Mouse (Mus musculus): ENCODE results near the gene Jade1. TPM values are rescaled to one million over a fixed set of nuclear protein-coding genes. Genes with fewer than 3 reads are reported as not detected.

Gene Jade1
- polyA plus RNA-seq, 1 experiment from 2014 or later, result 15.6 TPM

DNA sequence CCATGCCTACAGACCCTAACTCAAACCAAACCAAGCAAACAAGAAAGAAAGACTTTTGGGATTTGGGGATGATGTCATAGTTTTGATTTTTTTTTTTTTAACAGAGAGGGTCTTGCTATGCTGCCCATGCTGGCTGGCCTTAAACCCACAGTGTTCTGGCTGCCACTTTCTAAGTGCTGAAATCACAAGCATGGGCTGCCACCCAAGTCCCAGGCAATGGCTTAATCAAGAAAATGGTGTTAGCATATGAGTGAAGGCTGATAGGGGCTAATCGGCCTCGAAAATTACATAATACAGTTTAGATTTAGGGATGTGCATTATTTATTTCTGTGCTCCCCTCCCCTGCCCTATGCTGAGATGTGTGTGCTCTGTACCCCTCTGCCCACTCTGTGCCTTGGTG, 17.6 kb upstream of the Jade1 start:
- no peaks in the 10 kb centered on the region for H3K36me3 ChIP-seq (ENCODE audit: control insufficient read depth, insufficient read depth, low read length)
- no peak overlapping the region for H3K4me2 ChIP-seq (ENCODE audit: low read depth)
- no peak overlapping the region for H3K4me3 ChIP-seq (ENCODE audit: low read depth, low read length)
- no peaks in the 10 kb centered on the region for H3K27me3 ChIP-seq (ENCODE audit: control insufficient read depth, insufficient read depth, low read length)
- no peak for DNase-seq (ENCODE audit: low spot score)
- ATAC-seq (ENCODE audit: insufficient read depth, low FRiP score, low TSS enrichment), result no peak
- no peak overlapping the region for H3K27ac ChIP-seq (ENCODE audit: low read depth, low read length)
- H3K9ac ChIP-seq (ENCODE audit: low read length), result no peak overlapping the region
- no peaks in the 10 kb centered on the region for H3K4me1 ChIP-seq (ENCODE audit: control insufficient read depth, insufficient read depth, low read length)
- H3K9me3 ChIP-seq (ENCODE audit: control insufficient read depth, low read length), result no peaks in the 10 kb centered on the region
- WGBS, result 88% methylated on average over 2 of the region's 2 CpGs

DNA sequence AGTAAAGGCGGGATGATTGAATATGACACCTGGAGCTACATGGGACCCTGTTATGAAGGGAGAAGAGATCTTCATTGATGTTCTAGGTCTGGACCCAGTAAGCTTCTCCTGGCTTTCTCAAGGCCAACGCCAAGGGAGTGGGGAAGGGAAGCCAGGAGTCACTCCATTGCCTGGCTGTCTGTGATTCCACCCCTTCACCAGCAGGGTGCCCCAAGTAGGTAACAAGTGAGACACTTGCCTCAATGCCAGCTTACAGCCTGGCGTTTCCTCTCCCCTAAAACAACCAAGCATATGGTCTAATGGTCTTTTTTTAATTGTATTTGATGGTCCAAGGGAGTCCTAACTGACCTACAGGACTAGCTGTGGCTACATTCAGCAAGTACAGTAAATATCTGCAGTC, 14.2 kb upstream of the Jade1 start:
- 83% methylated on average over 3 of the region's 3 CpGs for WGBS
- DNase-seq (ENCODE audit: low spot score) (no peak), ATAC-seq (ENCODE audit: insufficient read depth, low FRiP score, low TSS enrichment) (no peak)
- Histone ChIP-seq H3K27ac (ENCODE audit: low read depth, low read length) (no peak overlapping the region), H3K9ac (ENCODE audit: low read length) (no peak overlapping the region), H3K4me3 (ENCODE audit: low read depth, low read length) (no peak overlapping the region), H3K36me3 (ENCODE audit: control insufficient read depth, insufficient read depth, low read length) (no peaks in the 10 kb centered on the region), H3K4me1 (ENCODE audit: control insufficient read depth, insufficient read depth, low read length) (no peaks in the 10 kb centered on the region), H3K9me3 (ENCODE audit: control insufficient read depth, low read length) (no peaks in the 10 kb centered on the region), H3K27me3 (ENCODE audit: control insufficient read depth, insufficient read depth, low read length) (no peaks in the 10 kb centered on the region), H3K4me2 (ENCODE audit: low read depth) (no peak overlapping the region)

DNA sequence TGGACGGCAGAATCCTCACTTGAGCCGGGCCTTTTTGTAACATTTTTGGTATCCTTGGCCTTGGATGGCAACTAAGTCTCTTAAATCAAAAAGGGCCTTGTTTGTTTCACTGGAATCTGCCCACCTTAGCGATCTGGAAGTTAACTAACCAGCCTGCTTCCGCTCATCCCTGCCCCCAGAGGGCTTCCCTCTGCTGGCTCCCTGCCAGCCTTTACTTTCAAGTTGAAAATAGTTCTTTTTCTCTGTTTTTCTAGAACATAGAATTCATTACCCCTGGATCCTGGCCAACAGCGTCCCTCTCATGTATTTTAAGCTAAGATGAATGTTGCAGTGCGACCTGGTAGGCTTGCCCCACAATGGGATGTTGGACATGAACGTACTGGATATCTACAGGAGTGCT, 11.1 kb upstream of the Jade1 start:
- H3K4me3 ChIP-seq (ENCODE audit: low read depth, low read length), result no peak overlapping the region
- H3K9me3 ChIP-seq (ENCODE audit: control insufficient read depth, low read length), result no peaks in the 10 kb centered on the region
- no peak overlapping the region for H3K27ac ChIP-seq (ENCODE audit: low read depth, low read length)
- H3K9ac ChIP-seq (ENCODE audit: low read length), result no peak overlapping the region
- no peak for ATAC-seq (ENCODE audit: insufficient read depth, low FRiP score, low TSS enrichment)
- 67% methylated on average over 7 of the region's 7 CpGs for WGBS
- no peaks in the 10 kb centered on the region for H3K4me1 ChIP-seq (ENCODE audit: control insufficient read depth, insufficient read depth, low read length)
- H3K36me3 ChIP-seq (ENCODE audit: control insufficient read depth, insufficient read depth, low read length), result no peaks in the 10 kb centered on the region
- H3K4me2 ChIP-seq (ENCODE audit: low read depth), result no peak overlapping the region
- no peak for DNase-seq (ENCODE audit: low spot score)
- H3K27me3 ChIP-seq (ENCODE audit: control insufficient read depth, insufficient read depth, low read length), result no peaks in the 10 kb centered on the region

DNA sequence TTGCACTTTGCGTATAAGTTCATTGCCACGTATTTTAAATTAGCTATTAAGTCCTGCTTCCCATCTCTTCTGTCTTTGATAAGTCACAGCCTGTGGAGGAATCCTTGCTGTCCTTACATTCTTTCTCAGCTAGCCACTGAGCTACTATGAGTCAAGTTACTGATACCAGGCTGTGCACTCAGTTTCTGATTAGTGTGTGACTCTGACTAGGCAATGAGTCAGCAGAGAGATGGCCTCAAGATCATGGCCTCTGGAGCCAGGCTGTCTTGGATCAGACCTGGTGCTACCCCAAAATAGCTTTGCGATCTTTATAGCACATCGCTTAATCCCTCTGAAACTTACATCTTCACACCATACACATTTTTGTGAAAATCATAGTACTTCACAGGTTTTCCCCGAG, 8.2 kb upstream of the Jade1 start:
- no peak overlapping the region for H3K27ac ChIP-seq (ENCODE audit: low read depth, low read length)
- WGBS, result 97% methylated on average over 5 of the region's 5 CpGs

DNA sequence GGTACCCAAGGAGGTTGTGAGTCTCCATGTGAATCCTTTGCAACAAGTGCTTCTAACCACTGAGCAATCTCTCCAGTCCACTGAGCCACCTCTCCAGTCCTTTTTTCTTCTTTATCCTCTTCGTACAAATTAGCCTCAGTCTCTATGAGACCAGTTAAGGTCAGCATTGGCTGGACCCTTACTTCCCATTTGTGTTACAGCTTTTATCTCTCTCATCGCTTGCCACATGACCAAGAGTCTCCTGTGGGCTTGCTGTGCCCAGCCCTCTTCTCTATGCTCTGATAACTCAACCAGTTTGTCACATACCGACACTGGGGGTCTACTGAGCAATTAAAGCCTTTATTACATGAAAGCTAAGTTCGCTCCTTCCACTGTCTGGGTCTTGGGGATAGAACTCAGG, 7.3 kb upstream of the Jade1 start:
- no peaks in the 10 kb centered on the region for H3K27me3 ChIP-seq (ENCODE audit: control insufficient read depth, insufficient read depth, low read length)
- H3K4me1 ChIP-seq (ENCODE audit: control insufficient read depth, insufficient read depth, low read length), result no peaks in the 10 kb centered on the region
- H3K9ac ChIP-seq (ENCODE audit: low read length), result no peak overlapping the region
- no peak for DNase-seq (ENCODE audit: low spot score)
- no peak overlapping the region for H3K27ac ChIP-seq (ENCODE audit: low read depth, low read length)
- H3K4me2 ChIP-seq (ENCODE audit: low read depth), result no peak overlapping the region
- no peaks in the 10 kb centered on the region for H3K9me3 ChIP-seq (ENCODE audit: control insufficient read depth, low read length)
- H3K4me3 ChIP-seq (ENCODE audit: low read depth, low read length), result no peak overlapping the region
- no peaks in the 10 kb centered on the region for H3K36me3 ChIP-seq (ENCODE audit: control insufficient read depth, insufficient read depth, low read length)
- 89% methylated on average over 4 of the region's 4 CpGs for WGBS
- no peak for ATAC-seq (ENCODE audit: insufficient read depth, low FRiP score, low TSS enrichment)

More for the DNA sequence above, 8.2 kb upstream of the Jade1 start:
- no peak overlapping the region for H3K4me2 ChIP-seq (ENCODE audit: low read depth)
- no peaks in the 10 kb centered on the region for H3K9me3 ChIP-seq (ENCODE audit: control insufficient read depth, low read length)
- DNase-seq (ENCODE audit: low spot score), result no peak
- no peaks in the 10 kb centered on the region for H3K36me3 ChIP-seq (ENCODE audit: control insufficient read depth, insufficient read depth, low read length)
- H3K4me1 ChIP-seq (ENCODE audit: control insufficient read depth, insufficient read depth, low read length), result no peaks in the 10 kb centered on the region
- H3K4me3 ChIP-seq (ENCODE audit: low read depth, low read length), result no peak overlapping the region
- no peak overlapping the region for H3K9ac ChIP-seq (ENCODE audit: low read length)
- ATAC-seq (ENCODE audit: insufficient read depth, low FRiP score, low TSS enrichment), result no peak
- no peaks in the 10 kb centered on the region for H3K27me3 ChIP-seq (ENCODE audit: control insufficient read depth, insufficient read depth, low read length)

DNA sequence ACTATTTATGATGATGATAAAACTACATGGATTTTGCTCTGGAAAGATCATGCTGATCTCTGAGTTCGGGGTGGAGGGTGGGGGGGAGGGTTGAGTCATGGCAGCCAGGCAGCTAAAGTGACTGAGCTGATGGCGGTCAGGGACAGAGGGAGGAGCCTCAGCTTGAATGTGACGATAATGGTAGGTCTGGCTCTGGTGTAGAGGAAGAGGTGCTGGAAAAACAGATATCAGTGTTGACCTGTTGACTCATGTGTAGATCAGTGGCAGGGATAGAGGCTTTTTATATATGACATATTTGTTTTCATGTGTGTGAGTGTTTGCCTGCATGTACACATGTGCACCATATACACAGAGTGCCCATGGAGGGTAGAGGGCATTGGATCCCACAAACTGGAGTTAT, 3.9 kb upstream of the Jade1 start:
- H3K27ac ChIP-seq (ENCODE audit: low read depth, low read length), result no peak overlapping the region
- WGBS, result 65% methylated on average over 3 of the region's 3 CpGs
- no peaks in the 10 kb centered on the region for H3K9me3 ChIP-seq (ENCODE audit: control insufficient read depth, low read length)
- no peaks in the 10 kb centered on the region for H3K4me1 ChIP-seq (ENCODE audit: control insufficient read depth, insufficient read depth, low read length)
- H3K36me3 ChIP-seq (ENCODE audit: control insufficient read depth, insufficient read depth, low read length), result no peaks in the 10 kb centered on the region
- no peaks in the 10 kb centered on the region for H3K27me3 ChIP-seq (ENCODE audit: control insufficient read depth, insufficient read depth, low read length)
- ATAC-seq (ENCODE audit: insufficient read depth, low FRiP score, low TSS enrichment) (no peak), DNase-seq (ENCODE audit: low spot score) (no peak)
- no peak overlapping the region for H3K9ac ChIP-seq (ENCODE audit: low read length)
- no peak overlapping the region for H3K4me2 ChIP-seq (ENCODE audit: low read depth)
- H3K4me3 ChIP-seq (ENCODE audit: low read depth, low read length), result no peak overlapping the region

DNA sequence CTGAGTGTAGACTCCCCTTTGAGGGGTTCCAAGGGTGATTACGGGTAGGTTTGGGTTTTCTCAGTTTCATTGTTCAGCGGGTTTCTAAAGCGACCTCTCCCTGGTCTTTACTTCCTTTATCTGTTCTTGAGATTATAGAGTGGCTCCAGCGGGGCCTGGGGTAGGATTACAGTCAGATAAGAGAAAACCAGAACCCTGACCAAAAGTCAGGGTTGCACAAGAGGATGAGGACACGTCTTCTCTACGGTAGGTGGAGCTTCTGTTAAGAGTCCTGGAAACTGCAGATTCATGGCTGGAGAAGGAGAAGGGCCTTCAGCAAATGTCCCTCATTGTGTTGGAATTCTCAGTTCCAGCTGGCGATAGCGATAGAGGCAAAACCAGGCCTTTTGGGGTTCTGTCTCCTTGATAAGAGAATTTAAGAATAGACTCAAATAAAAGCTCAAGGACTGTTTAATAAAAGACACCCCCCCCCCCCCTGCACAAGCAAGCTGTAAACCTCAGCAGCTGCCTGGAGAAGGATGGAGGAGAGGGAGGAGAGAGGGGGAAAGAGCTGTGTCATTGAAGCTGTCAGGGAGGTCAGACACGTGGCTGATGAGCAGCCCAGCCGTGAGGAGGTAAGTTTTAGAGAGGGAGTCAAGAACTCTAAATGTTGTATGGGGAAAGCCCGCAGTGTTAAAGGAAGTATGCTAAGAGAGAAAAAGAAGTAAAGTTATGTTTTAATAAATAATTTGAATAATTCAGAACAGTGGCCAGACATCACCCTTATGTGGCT, 2.6 kb upstream of the Jade1 start:
- Histone ChIP-seq H3K4me3 (ENCODE audit: low read depth, low read length) (no peak overlapping the region), H3K36me3 (ENCODE audit: control insufficient read depth, insufficient read depth, low read length) (no peaks in the 10 kb centered on the region), H3K4me2 (ENCODE audit: low read depth) (no peak overlapping the region), H3K9me3 (ENCODE audit: control insufficient read depth, low read length) (no peaks in the 10 kb centered on the region), H3K9ac (ENCODE audit: low read length) (no peak overlapping the region), H3K27ac (ENCODE audit: low read depth, low read length) (no peak overlapping the region), H3K4me1 (ENCODE audit: control insufficient read depth, insufficient read depth, low read length) (no peaks in the 10 kb centered on the region), H3K27me3 (ENCODE audit: control insufficient read depth, insufficient read depth, low read length) (no peaks in the 10 kb centered on the region)
- no peak for DNase-seq (ENCODE audit: low spot score)
- 77% methylated on average over 11 of the region's 11 CpGs for WGBS
- ATAC-seq (ENCODE audit: insufficient read depth, low FRiP score, low TSS enrichment), result no peak

DNA sequence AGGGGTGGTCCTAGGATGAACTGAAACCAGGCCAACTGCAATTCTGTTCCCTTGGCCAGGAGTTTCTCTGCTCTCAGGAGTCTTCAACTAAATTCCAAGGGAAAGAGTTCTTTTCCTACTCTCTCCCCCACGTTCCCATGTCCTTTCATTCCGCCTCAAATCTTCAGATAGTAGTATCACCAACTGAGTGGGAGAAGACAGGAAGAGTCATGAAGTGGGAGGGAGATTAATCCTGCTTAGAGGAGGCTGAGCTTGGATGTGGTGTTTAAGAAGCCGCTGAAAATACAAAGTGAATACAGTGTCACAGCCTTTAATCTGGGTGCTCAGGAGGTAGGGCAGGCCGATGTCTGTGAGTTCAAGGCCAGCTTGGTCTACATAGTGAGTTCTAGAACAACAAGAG, 1.9 kb upstream of the Jade1 start:
- Histone ChIP-seq H3K9me3 (ENCODE audit: control insufficient read depth, low read length) (no peaks in the 10 kb centered on the region), H3K27ac (ENCODE audit: low read depth, low read length) (no peak overlapping the region), H3K4me2 (ENCODE audit: low read depth) (no peak overlapping the region), H3K9ac (ENCODE audit: low read length) (no peak overlapping the region), H3K36me3 (ENCODE audit: control insufficient read depth, insufficient read depth, low read length) (no peaks in the 10 kb centered on the region), H3K4me1 (ENCODE audit: control insufficient read depth, insufficient read depth, low read length) (no peaks in the 10 kb centered on the region), H3K27me3 (ENCODE audit: control insufficient read depth, insufficient read depth, low read length) (no peaks in the 10 kb centered on the region), H3K4me3 (ENCODE audit: low read depth, low read length) (no peak overlapping the region)
- DNase-seq (ENCODE audit: low spot score) (no peak), ATAC-seq (ENCODE audit: insufficient read depth, low FRiP score, low TSS enrichment) (no peak)
- 85% methylated on average over 4 of the region's 4 CpGs for WGBS
